Mouse (Mus musculus): Measurements from ENCODE around the gene Galc. TPM values are rescaled to one million over a fixed set of nuclear protein-coding genes. Genes with fewer than 3 reads are reported as not detected.

The Galc gene
- polyA plus RNA-seq, 1 experiment from 2014 or later: 6.8 TPM

- 85% methylated on average over 9 of the region's 9 CpGs for WGBS (ENCODE audit: insufficient replicate concordance)
- no peaks in the 10 kb centered on the region for H3K36me3 ChIP-seq (ENCODE audit: control insufficient read depth, insufficient read depth, low read length)
Observed at GRCm38 (mm10) chr12:98265697-98266096, 6.4 kb upstream of the Galc start.

DNA sequence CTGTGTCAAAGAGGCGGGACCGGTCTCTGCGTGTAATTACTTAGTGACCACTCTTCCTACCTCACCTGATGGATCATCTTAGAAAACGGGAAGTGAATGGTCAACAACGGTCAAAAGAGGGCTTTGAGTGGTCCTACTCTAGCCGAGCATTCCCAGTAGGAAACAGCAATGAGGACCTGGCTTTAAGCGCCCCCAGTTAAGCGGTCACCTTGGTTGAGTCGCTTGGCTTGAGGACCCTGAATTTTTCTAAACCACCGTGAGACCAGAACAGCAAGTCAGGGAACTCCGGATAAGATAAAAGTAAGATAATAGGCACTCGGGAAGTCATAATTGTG is 226 bp upstream of the Galc start:
- Histone ChIP-seq H3K4me1 (ENCODE audit: control insufficient read depth, insufficient read depth, low read length) (no peaks in the 10 kb centered on the region), H3K36me3 (ENCODE audit: control insufficient read depth, insufficient read depth, low read length) (0 out of 2 replicates have a peak, but pooled peaks cover 2% of the 10 kb centered on the region), H3K27me3 (ENCODE audit: control insufficient read depth, insufficient read depth, low read length) (no peaks in the 10 kb centered on the region), H3K9ac (ENCODE audit: low read depth, low read length) (peak overlapping the region; percentile 97), H3K4me2 (peak overlapping the region; percentile 79), H3K4me3 (ENCODE audit: low read depth, low read length) (peak overlapping the region; percentile 82), H3K27ac (ENCODE audit: low read depth, low read length) (peak overlapping the region; percentile 97), H3K9me3 (replicated peaks; ENCODE audit: control insufficient read depth, low read length) (no peaks in the 10 kb centered on the region)
- ATAC-seq (replicated peaks; ENCODE audit: insufficient number of reproducible peaks, low FRiP score, low TSS enrichment): no peak; the same call in 1 of the 2 replicates
- WGBS (ENCODE audit: insufficient replicate concordance): 2% methylated on average over 12 of the region's 12 CpGs

More at GRCm38 (mm10) chr12:98265697-98266096, 6.4 kb upstream of the Galc start:
- Histone ChIP-seq H3K4me3 (ENCODE audit: low read depth, low read length) (no peak overlapping the region), H3K27ac (ENCODE audit: low read depth, low read length) (no peak overlapping the region), H3K4me1 (ENCODE audit: control insufficient read depth, insufficient read depth, low read length) (no peaks in the 10 kb centered on the region), H3K9ac (ENCODE audit: low read depth, low read length) (no peak overlapping the region), H3K9me3 (replicated peaks; ENCODE audit: control insufficient read depth, low read length) (no peaks in the 10 kb centered on the region), H3K27me3 (ENCODE audit: control insufficient read depth, insufficient read depth, low read length) (no peaks in the 10 kb centered on the region), H3K4me2 (no peak overlapping the region)
- ATAC-seq (replicated peaks; ENCODE audit: insufficient number of reproducible peaks, low FRiP score, low TSS enrichment): no peak

- ATAC-seq (replicated peaks; ENCODE audit: insufficient number of reproducible peaks, low FRiP score, low TSS enrichment): no peak
- peak overlapping the region; percentile 82 for H3K4me3 ChIP-seq (ENCODE audit: low read depth, low read length)
- under 1% methylated on average over 8 of the region's 8 CpGs for WGBS (ENCODE audit: insufficient replicate concordance)
- H3K36me3 ChIP-seq (ENCODE audit: control insufficient read depth, insufficient read depth, low read length): 0 out of 2 replicates have a peak, but pooled peaks cover 2% of the 10 kb centered on the region
- peak overlapping the region; percentile 97 for H3K9ac ChIP-seq (ENCODE audit: low read depth, low read length)
- H3K27me3 ChIP-seq (ENCODE audit: control insufficient read depth, insufficient read depth, low read length): no peaks in the 10 kb centered on the region
- H3K4me2 ChIP-seq: peak overlapping the region; percentile 79
- no peaks in the 10 kb centered on the region for H3K9me3 ChIP-seq (replicated peaks; ENCODE audit: control insufficient read depth, low read length)
- H3K4me1 ChIP-seq (ENCODE audit: control insufficient read depth, insufficient read depth, low read length): no peaks in the 10 kb centered on the region
- H3K27ac ChIP-seq (ENCODE audit: low read depth, low read length): peak overlapping the region; percentile 97
Observed at GRCm38 (mm10) chr12:98258371-98258844, 851 bp downstream of the Galc start.

GRCm38 (mm10) chr12:98255373-98255995 is 3.8 kb downstream of the Galc start:
- ATAC-seq (replicated peaks; ENCODE audit: insufficient number of reproducible peaks, low FRiP score, low TSS enrichment): no peak
- Histone ChIP-seq H3K27me3 (ENCODE audit: control insufficient read depth, insufficient read depth, low read length) (no peaks in the 10 kb centered on the region), H3K9ac (ENCODE audit: low read depth, low read length) (no peak overlapping the region), H3K27ac (ENCODE audit: low read depth, low read length) (no peak overlapping the region), H3K4me2 (no peak overlapping the region), H3K4me3 (ENCODE audit: low read depth, low read length) (no peak overlapping the region), H3K4me1 (ENCODE audit: control insufficient read depth, insufficient read depth, low read length) (no peaks in the 10 kb centered on the region), H3K9me3 (replicated peaks; ENCODE audit: control insufficient read depth, low read length) (no peaks in the 10 kb centered on the region), H3K36me3 (ENCODE audit: control insufficient read depth, insufficient read depth, low read length) (0 out of 2 replicates have a peak, but pooled peaks cover 2% of the 10 kb centered on the region)
- 73% methylated on average over 13 of the region's 13 CpGs for WGBS (ENCODE audit: insufficient replicate concordance)

- Histone ChIP-seq H3K36me3 (ENCODE audit: control insufficient read depth, insufficient read depth, low read length) (0 out of 2 replicates have a peak, but pooled peaks cover 2% of the 10 kb centered on the region), H3K27me3 (ENCODE audit: control insufficient read depth, insufficient read depth, low read length) (no peaks in the 10 kb centered on the region), H3K9ac (ENCODE audit: low read depth, low read length) (no peak overlapping the region), H3K4me3 (ENCODE audit: low read depth, low read length) (no peak overlapping the region), H3K9me3 (replicated peaks; ENCODE audit: control insufficient read depth, low read length) (no peaks in the 10 kb centered on the region), H3K4me2 (no peak overlapping the region), H3K27ac (ENCODE audit: low read depth, low read length) (no peak overlapping the region), H3K4me1 (ENCODE audit: control insufficient read depth, insufficient read depth, low read length) (no peaks in the 10 kb centered on the region)
- WGBS (ENCODE audit: insufficient replicate concordance): 72% methylated on average over 2 of the region's 2 CpGs
- no peak for ATAC-seq (replicated peaks; ENCODE audit: insufficient number of reproducible peaks, low FRiP score, low TSS enrichment)
Observed at GRCm38 (mm10) chr12:98252417-98252816, 6.8 kb downstream of the Galc start.

- 92% methylated on average over 8 of the region's 8 CpGs for WGBS (ENCODE audit: insufficient replicate concordance)
- Histone ChIP-seq H3K9ac (ENCODE audit: low read depth, low read length) (no peak overlapping the region), H3K4me1 (ENCODE audit: control insufficient read depth, insufficient read depth, low read length) (no peaks in the 10 kb centered on the region), H3K27me3 (ENCODE audit: control insufficient read depth, insufficient read depth, low read length) (no peaks in the 10 kb centered on the region), H3K9me3 (replicated peaks; ENCODE audit: control insufficient read depth, low read length) (no peaks in the 10 kb centered on the region), H3K4me2 (no peak overlapping the region), H3K27ac (ENCODE audit: low read depth, low read length) (no peak overlapping the region), H3K36me3 (ENCODE audit: control insufficient read depth, insufficient read depth, low read length) (0 out of 2 replicates have a peak, but pooled peaks cover 2% of the 10 kb centered on the region), H3K4me3 (ENCODE audit: low read depth, low read length) (no peak overlapping the region)
- no peak for ATAC-seq (replicated peaks; ENCODE audit: insufficient number of reproducible peaks, low FRiP score, low TSS enrichment)
Observed at GRCm38 (mm10) chr12:98250327-98250726, 8.9 kb downstream of the Galc start.

GRCm38 (mm10) chr12:98249671-98250070 is 9.6 kb downstream of the Galc start:
- Histone ChIP-seq H3K4me1 (ENCODE audit: control insufficient read depth, insufficient read depth, low read length) (no peaks in the 10 kb centered on the region), H3K9ac (ENCODE audit: low read depth, low read length) (no peak overlapping the region), H3K27ac (ENCODE audit: low read depth, low read length) (no peak overlapping the region), H3K4me2 (no peak overlapping the region), H3K27me3 (ENCODE audit: control insufficient read depth, insufficient read depth, low read length) (no peaks in the 10 kb centered on the region), H3K9me3 (replicated peaks; ENCODE audit: control insufficient read depth, low read length) (no peaks in the 10 kb centered on the region), H3K4me3 (ENCODE audit: low read depth, low read length) (no peak overlapping the region), H3K36me3 (ENCODE audit: control insufficient read depth, insufficient read depth, low read length) (no peaks in the 10 kb centered on the region)
- ATAC-seq (replicated peaks; ENCODE audit: insufficient number of reproducible peaks, low FRiP score, low TSS enrichment): no peak
- WGBS (ENCODE audit: insufficient replicate concordance): 82% methylated on average over 3 of the region's 3 CpGs

- Histone ChIP-seq H3K4me3 (ENCODE audit: low read depth, low read length) (no peak overlapping the region), H3K27ac (ENCODE audit: low read depth, low read length) (no peak overlapping the region), H3K36me3 (ENCODE audit: control insufficient read depth, insufficient read depth, low read length) (no peaks in the 10 kb centered on the region), H3K27me3 (ENCODE audit: control insufficient read depth, insufficient read depth, low read length) (no peaks in the 10 kb centered on the region), H3K9me3 (replicated peaks; ENCODE audit: control insufficient read depth, low read length) (no peaks in the 10 kb centered on the region), H3K4me1 (ENCODE audit: control insufficient read depth, insufficient read depth, low read length) (no peaks in the 10 kb centered on the region), H3K9ac (ENCODE audit: low read depth, low read length) (no peak overlapping the region), H3K4me2 (no peak overlapping the region)
- WGBS (ENCODE audit: insufficient replicate concordance): 50% methylated on average over 4 of the region's 4 CpGs
- ATAC-seq (replicated peaks; ENCODE audit: insufficient number of reproducible peaks, low FRiP score, low TSS enrichment): no peak
Observed at GRCm38 (mm10) chr12:98246835-98247234, 12.4 kb downstream of the Galc start.

DNA sequence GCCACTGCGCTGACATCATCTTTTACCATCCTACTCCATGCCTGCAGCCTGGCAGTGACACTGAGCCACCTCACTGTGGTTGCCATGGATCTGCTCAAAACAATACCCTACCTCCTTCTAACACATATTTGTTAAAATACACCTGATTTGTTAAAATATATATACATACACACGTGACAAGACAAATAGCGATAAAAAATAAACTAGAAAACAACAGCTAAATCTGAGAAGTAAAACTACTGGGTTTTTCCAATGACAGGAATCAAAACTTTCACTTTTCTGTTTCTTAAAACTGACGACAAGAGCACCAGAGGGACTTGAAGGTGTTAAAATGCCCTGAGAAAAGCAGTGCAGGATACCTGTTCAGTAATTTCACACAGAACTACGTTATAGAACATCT is 14.4 kb downstream of the Galc start:
- no peak for ATAC-seq (replicated peaks; ENCODE audit: insufficient number of reproducible peaks, low FRiP score, low TSS enrichment)
- H3K9ac ChIP-seq (ENCODE audit: low read depth, low read length): no peak overlapping the region
- no peak overlapping the region for H3K27ac ChIP-seq (ENCODE audit: low read depth, low read length)
- no peaks in the 10 kb centered on the region for H3K27me3 ChIP-seq (ENCODE audit: control insufficient read depth, insufficient read depth, low read length)
- H3K9me3 ChIP-seq (replicated peaks; ENCODE audit: control insufficient read depth, low read length): no peaks in the 10 kb centered on the region
- H3K36me3 ChIP-seq (ENCODE audit: control insufficient read depth, insufficient read depth, low read length): no peaks in the 10 kb centered on the region
- 89% methylated on average over 5 of the region's 5 CpGs for WGBS (ENCODE audit: insufficient replicate concordance)
- H3K4me2 ChIP-seq: no peak overlapping the region
- no peak overlapping the region for H3K4me3 ChIP-seq (ENCODE audit: low read depth, low read length)
- no peaks in the 10 kb centered on the region for H3K4me1 ChIP-seq (ENCODE audit: control insufficient read depth, insufficient read depth, low read length)
